Mouse (Mus musculus) limb, embryonic 11.5 days (tissue): ENCODE data around the gene Kcnh1. TPM values are rescaled to one million over a fixed set of nuclear protein-coding genes. Genes with fewer than 3 reads are reported as not detected.

ENCODE experiments used
- ATAC-seq: fragments of 200-750 bp; cut with Nextera tagmentation; 2 replicates; pipeline ENCODE4 v1.8.0; 2017; ENCODE audit warnings: low read depth; ENCODE audit not compliant: insufficient number of reproducible peaks, low FRiP score, low TSS enrichment
- DNase-seq: peaks from one replicate; pipeline ENCODE4 v3.0.0-alpha.2; 2015; ENCODE audit warnings: low spot score
- H3K27ac ChIP-seq: fragments of 300-500 bp; sonication (generic); replicated peaks from 2 replicates; pipeline ENCODE4 v1.5.1; 2014; ENCODE audit warnings: low read depth, mild to moderate bottlenecking, low read length
- H3K27me3 ChIP-seq: fragments of 300-500 bp; sonication (generic); 2 replicates; pipeline ENCODE4 v1.6.1; 2014; ENCODE audit warnings: mild to moderate bottlenecking, low read length, mixed read lengths; ENCODE audit not compliant: control insufficient read depth, insufficient read depth
- H3K36me3 ChIP-seq: fragments of 300-500 bp; sonication (generic); 2 replicates; pipeline ENCODE4 v1.6.1; 2014; ENCODE audit warnings: mild to moderate bottlenecking, low read length, moderate library complexity, mixed read lengths; ENCODE audit not compliant: control insufficient read depth, insufficient read depth
- H3K4me1 ChIP-seq: fragments of 300-500 bp; sonication (generic); 2 replicates; pipeline ENCODE4 v1.6.1; 2014; ENCODE audit warnings: low read length, mixed read lengths; ENCODE audit not compliant: control insufficient read depth, insufficient read depth
- H3K4me2 ChIP-seq: fragments of 300-500 bp; sonication (generic); 2 replicates; pipeline ENCODE4 v1.6.1; 2014; ENCODE audit warnings: low read depth, mild to moderate bottlenecking, moderate library complexity; ENCODE audit not compliant: severe bottlenecking
- H3K4me3 ChIP-seq: fragments of 300-500 bp; sonication (generic); 2 replicates; pipeline ENCODE4 v1.5.1; 2014; ENCODE audit warnings: low read depth, low read length
- H3K9ac ChIP-seq: fragments of 300-500 bp; sonication (generic); 2 replicates; pipeline ENCODE4 v1.6.1; 2014; ENCODE audit warnings: mild to moderate bottlenecking, low read length
- H3K9me3 ChIP-seq: fragments of 300-500 bp; sonication (generic); 2 replicates; pipeline ENCODE4 v1.6.1; 2016; ENCODE audit warnings: low read length; ENCODE audit not compliant: control insufficient read depth
- WGBS: fragments of 180-500 bp; shearing (Covaris S2); extraction: QIAGEN DNeasy Blood & Tissue Kit; methylation state at CpG from one replicate; pipeline ENCODE4 v1.1.7; 2014; 5-methylcytosine and 5-hydroxymethylcytosine counted together
- polyA plus RNA-seq: library from polyadenylated mRNA; unstranded; fragments of >200 nt; fragmentation: Nextera tagmentation; extraction: Ambion mirVana; gene quantifications from 2 replicates; pipeline ENCODE4 v1.2.1, GENCODE M21; 2014

The Kcnh1 gene
- polyA plus RNA-seq, 1 experiment from 2014 or later, result 0.03 TPM

DNA sequence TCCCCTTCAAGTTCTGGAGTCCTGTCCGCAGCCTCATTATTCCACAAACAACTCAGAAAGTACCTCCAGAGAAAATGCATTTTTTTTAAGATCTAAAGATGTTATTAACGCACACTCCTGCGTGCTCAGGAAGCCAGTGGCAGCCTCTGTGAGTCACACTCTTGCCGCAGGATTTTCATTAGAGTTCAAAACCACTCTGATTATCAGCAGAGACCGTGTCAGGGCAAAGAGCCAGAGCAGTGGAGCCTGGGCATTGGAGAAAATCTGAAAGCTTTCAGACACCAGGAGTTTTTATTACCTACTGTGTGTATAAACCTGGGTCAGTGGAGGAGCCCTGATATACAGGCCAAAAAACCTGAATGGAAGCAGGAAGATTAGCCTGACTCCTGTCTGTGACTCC is 287.6 kb downstream of the Kcnh1 start:
- WGBS, result 67% methylated on average over 5 of the region's 5 CpGs

GRCm38 (mm10) chr1:192480072-192480784 is 289.7 kb downstream of the Kcnh1 start:
- Histone ChIP-seq H3K9me3 (no peaks in the 10 kb centered on the region), H3K9ac (no peak overlapping the region), H3K27ac (no peak overlapping the region), H3K36me3 (no peaks in the 10 kb centered on the region), H3K27me3 (no peaks in the 10 kb centered on the region), H3K4me2 (no peak overlapping the region), H3K4me3 (no peak overlapping the region), H3K4me1 (no peaks in the 10 kb centered on the region)
- ATAC-seq (no peak), DNase-seq (no peak)
- 90% methylated on average over 8 of the region's 8 CpGs for WGBS

More for the DNA sequence above, 287.6 kb downstream of the Kcnh1 start:
- H3K4me1 ChIP-seq, result no peaks in the 10 kb centered on the region
- no peaks in the 10 kb centered on the region for H3K9me3 ChIP-seq
- DNase-seq, result no peak
- H3K27ac ChIP-seq, result no peak overlapping the region
- ATAC-seq, result no peak
- H3K4me3 ChIP-seq, result no peak overlapping the region
- H3K4me2 ChIP-seq, result no peak overlapping the region
- H3K27me3 ChIP-seq, result no peaks in the 10 kb centered on the region
- H3K36me3 ChIP-seq, result no peaks in the 10 kb centered on the region
- H3K9ac ChIP-seq, result no peak overlapping the region

DNA sequence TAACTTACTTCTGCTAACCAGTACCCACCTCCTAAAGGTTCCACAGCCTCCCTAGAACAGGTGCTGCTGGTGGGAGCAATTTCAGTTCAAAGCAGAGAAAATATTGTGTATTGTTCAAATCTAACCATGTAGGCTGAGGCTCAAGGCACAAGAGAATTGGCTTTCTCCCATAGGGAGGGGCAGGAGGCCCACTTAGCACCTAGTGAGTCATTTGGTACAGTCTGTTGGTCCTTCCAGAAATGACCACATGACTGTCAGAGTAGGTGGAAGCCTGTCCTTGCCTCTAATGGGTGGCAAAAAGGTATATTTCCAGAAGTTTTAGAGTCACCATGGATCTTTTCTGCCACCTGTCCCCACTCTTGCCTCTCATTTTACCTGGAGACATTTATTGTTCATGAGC is 290.9 kb downstream of the Kcnh1 start:
- no peak overlapping the region for H3K27ac ChIP-seq
- no peaks in the 10 kb centered on the region for H3K4me1 ChIP-seq
- no peaks in the 10 kb centered on the region for H3K27me3 ChIP-seq
- DNase-seq (no peak), ATAC-seq (no peak)
- no peak overlapping the region for H3K9ac ChIP-seq
- H3K9me3 ChIP-seq, result no peaks in the 10 kb centered on the region
- no peak overlapping the region for H3K4me3 ChIP-seq
- no peak overlapping the region for H3K4me2 ChIP-seq
- no peaks in the 10 kb centered on the region for H3K36me3 ChIP-seq

DNA sequence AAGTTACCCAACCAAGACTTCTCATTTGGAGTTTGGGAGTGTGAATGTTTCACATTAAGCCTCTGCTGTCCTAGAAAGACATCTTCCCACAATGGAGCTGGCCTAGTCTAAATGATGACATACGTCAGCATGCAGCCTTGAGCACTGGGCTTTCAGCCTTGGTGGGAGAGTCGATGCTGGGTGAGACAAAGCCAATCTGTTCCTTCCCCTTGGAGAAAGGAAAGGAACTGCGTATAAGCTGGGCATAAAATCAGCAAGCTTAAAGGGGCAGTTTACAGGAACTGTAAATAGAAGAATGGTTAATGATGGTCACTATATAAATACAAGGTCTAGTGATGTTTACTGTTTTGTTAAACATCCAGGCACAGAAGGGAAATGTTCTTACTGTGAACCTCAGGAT is 294.5 kb downstream of the Kcnh1 start:
- no peak for ATAC-seq
- no peaks in the 10 kb centered on the region for H3K9me3 ChIP-seq
- no peak overlapping the region for H3K4me3 ChIP-seq
- 0 out of 2 replicates have a peak, but pooled peaks cover 2% of the 10 kb centered on the region for H3K4me1 ChIP-seq
- DNase-seq, result no peak
- 70% methylated on average over 3 of the region's 3 CpGs for WGBS
- no peak overlapping the region for H3K4me2 ChIP-seq
- H3K36me3 ChIP-seq, result no peaks in the 10 kb centered on the region
- no peaks in the 10 kb centered on the region for H3K27me3 ChIP-seq
- no peak overlapping the region for H3K27ac ChIP-seq
- H3K9ac ChIP-seq, result no peak overlapping the region

DNA sequence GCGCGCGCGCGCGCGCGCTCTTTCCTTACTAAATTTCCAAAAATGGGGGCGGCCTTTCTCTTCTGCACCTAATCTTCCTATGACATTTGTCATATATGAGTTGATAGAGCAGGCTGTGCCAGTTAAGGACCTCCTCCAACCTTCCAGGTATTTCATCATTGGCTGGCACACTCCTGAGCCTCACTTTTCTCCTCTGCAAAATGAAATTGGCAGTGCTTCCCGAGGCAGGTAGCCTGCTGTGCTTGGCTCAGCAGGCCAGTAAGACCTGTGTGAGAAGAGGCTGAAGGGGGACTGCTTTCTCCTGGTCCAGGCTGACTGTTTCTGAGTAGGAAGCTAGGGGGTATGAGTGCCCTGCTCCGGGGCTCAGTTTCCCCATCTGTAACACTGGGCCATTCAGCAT is 297.0 kb downstream of the Kcnh1 start:
- DNase-seq (no peak), ATAC-seq (no peak)
- Histone ChIP-seq H3K27ac (no peak overlapping the region), H3K9me3 (no peaks in the 10 kb centered on the region), H3K27me3 (no peaks in the 10 kb centered on the region), H3K36me3 (no peaks in the 10 kb centered on the region), H3K9ac (no peak overlapping the region), H3K4me3 (no peak overlapping the region), H3K4me1 (0 out of 2 replicates have a peak, but pooled peaks cover 2% of the 10 kb centered on the region), H3K4me2 (no peak overlapping the region)
- 91% methylated on average over 11 of the region's 11 CpGs for WGBS

- Histone ChIP-seq H3K9me3 (no peaks in the 10 kb centered on the region), H3K27me3 (no peaks in the 10 kb centered on the region), H3K4me1 (0 out of 2 replicates have a peak, but pooled peaks cover 2% of the 10 kb centered on the region), H3K36me3 (no peaks in the 10 kb centered on the region), H3K4me3 (no peak overlapping the region), H3K4me2 (no peak overlapping the region), H3K9ac (no peak overlapping the region), H3K27ac (no peak overlapping the region)
- ATAC-seq, result no peak
- 70% methylated on average over 13 of the region's 13 CpGs for WGBS
- no peak for DNase-seq
Observed at GRCm38 (mm10) chr1:192489908-192490825, 299.6 kb downstream of the Kcnh1 start.

- DNase-seq (no peak), ATAC-seq (no peak)
- WGBS, result 79% methylated on average over 2 of the region's 2 CpGs
Observed at GRCm38 (mm10) chr1:192497505-192497904, 306.9 kb downstream of the Kcnh1 start.

DNA sequence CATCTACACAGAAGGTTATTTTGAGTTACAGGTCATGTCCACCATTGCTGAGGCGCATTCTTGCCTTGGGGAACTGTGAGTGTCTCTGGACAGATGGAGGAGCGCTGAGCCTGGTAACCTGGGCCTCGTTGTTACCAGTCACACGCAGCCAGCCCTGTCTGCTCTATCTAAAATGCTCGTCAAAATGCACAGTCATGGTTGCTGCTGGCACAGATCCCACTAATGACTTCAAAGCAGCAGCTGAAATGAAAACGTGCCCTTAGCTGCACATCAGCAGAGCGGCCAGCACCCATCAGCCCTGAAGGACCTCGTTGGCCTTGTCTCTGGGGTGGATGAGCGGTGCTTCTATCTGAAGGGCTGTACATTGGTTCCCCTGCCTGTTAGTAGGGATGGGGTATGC is 311.4 kb downstream of the Kcnh1 start:
- ATAC-seq, result no peak
- H3K4me2 ChIP-seq, result no peak overlapping the region
- 81% methylated on average over 9 of the region's 9 CpGs for WGBS
- no peaks in the 10 kb centered on the region for H3K36me3 ChIP-seq
- H3K9ac ChIP-seq, result no peak overlapping the region
- DNase-seq, result no peak
- H3K4me3 ChIP-seq, result no peak overlapping the region
- no peaks in the 10 kb centered on the region for H3K27me3 ChIP-seq
- H3K4me1 ChIP-seq, result no peaks in the 10 kb centered on the region
- H3K27ac ChIP-seq, result no peak overlapping the region
- no peaks in the 10 kb centered on the region for H3K9me3 ChIP-seq

More at GRCm38 (mm10) chr1:192497505-192497904, 306.9 kb downstream of the Kcnh1 start:
- Histone ChIP-seq H3K9me3 (no peaks in the 10 kb centered on the region), H3K27me3 (no peaks in the 10 kb centered on the region), H3K4me2 (no peak overlapping the region), H3K4me1 (no peaks in the 10 kb centered on the region), H3K9ac (no peak overlapping the region), H3K4me3 (no peak overlapping the region), H3K36me3 (no peaks in the 10 kb centered on the region), H3K27ac (no peak overlapping the region)
